Mouse (Mus musculus): ENCODE data around the gene Lgmn. TPM values are rescaled to one million over a fixed set of nuclear protein-coding genes. Genes with fewer than 3 reads are reported as not detected.
A peak's percentile ranks its signal among the peaks of the same experiment; 100 is the strongest.

Gene Lgmn
- polyA plus RNA-seq, 2 experiments, result 36.3 to 59.7 TPM

- no peaks in the 10 kb centered on the region; the same call in 1 of the 2 replicates for H3K36me3 ChIP-seq (replicated peaks; ENCODE audit: control insufficient read depth, insufficient read depth, low read depth)
- no peak overlapping the region for H3K4me3 ChIP-seq (ENCODE audit: insufficient read depth in 1 of 2, low read depth in 2 of 2, low read length in 2 of 2)
- H3K9me3 ChIP-seq (ENCODE audit: control insufficient read depth, low read length), result no peaks in the 10 kb centered on the region
- no peak for DNase-seq (ENCODE audit: low read depth in 3 of 3, low spot score in 3 of 3)
- 42% methylated on average over 1 of the region's 1 CpGs for WGBS (ENCODE audit: insufficient replicate concordance)
- H3K9ac ChIP-seq (replicated peaks), result no peak overlapping the region
- TF ChIP-seq EP300 (IDR thresholded peaks at IDR 0.05; ENCODE audit: low read depth), result no peak
- TF ChIP-seq CTCF (IDR thresholded peaks at IDR 0.05; ENCODE audit: low read depth), result no peak
- H3K27ac ChIP-seq, result no peak overlapping the region
- no peak for ATAC-seq (ENCODE audit: insufficient read depth)
- peaks cover 0 to 14% of the 10 kb centered on the region in 2 experiments; a peak in 2 of 4 replicates for H3K4me1 ChIP-seq (replicated peaks; ENCODE audit: control insufficient read depth in 2 of 2, insufficient read depth in 2 of 2, low read length in 1 of 2)
- H3K27me3 ChIP-seq (ENCODE audit: control insufficient read depth, insufficient read depth, low read length), result no peaks in the 10 kb centered on the region
- H3K4me2 ChIP-seq (ENCODE audit: low read depth), result no peak overlapping the region
Measured at GRCm38 (mm10) chr12:102356781-102357180, 82.8 kb downstream of the Lgmn start.

GRCm38 (mm10) chr12:102355784-102356183, 83.8 kb downstream of the Lgmn start:
- H3K36me3 ChIP-seq (replicated peaks; ENCODE audit: control insufficient read depth, insufficient read depth, low read depth), result no peaks in the 10 kb centered on the region; the same call in 1 of the 2 replicates
- no peak overlapping the region; the same call in 1 of the 2 replicates for H3K4me2 ChIP-seq (ENCODE audit: low read depth)
- TF ChIP-seq EP300 (IDR thresholded peaks at IDR 0.05; ENCODE audit: low read depth), result no peak
- TF ChIP-seq CTCF (IDR thresholded peaks at IDR 0.05; ENCODE audit: low read depth), result no peak
- H3K27ac ChIP-seq, result no peak overlapping the region
- ATAC-seq (ENCODE audit: insufficient read depth), result no peak
- no peak overlapping the region; a peak in 1 of 4 replicates for H3K4me3 ChIP-seq (ENCODE audit: insufficient read depth in 1 of 2, low read depth in 2 of 2, low read length in 2 of 2)
- H3K4me1 ChIP-seq (replicated peaks; ENCODE audit: control insufficient read depth in 2 of 2, insufficient read depth in 2 of 2, low read length in 1 of 2), result peaks cover 0 to 17% of the 10 kb centered on the region in 2 experiments; a peak in 2 of 4 replicates
- no peak for DNase-seq (ENCODE audit: low read depth in 3 of 3, low spot score in 3 of 3)
- H3K27me3 ChIP-seq (ENCODE audit: control insufficient read depth, insufficient read depth, low read length), result no peaks in the 10 kb centered on the region
- H3K9ac ChIP-seq (replicated peaks), result no peak overlapping the region
- H3K9me3 ChIP-seq (ENCODE audit: control insufficient read depth, low read length), result no peaks in the 10 kb centered on the region

- Histone ChIP-seq H3K27ac (no peak overlapping the region), H3K4me3 (ENCODE audit: insufficient read depth in 1 of 2, low read depth in 2 of 2, low read length in 2 of 2) (peak overlapping the region; percentile 3 to 11; a peak in 2 of 4 replicates), H3K4me1 (replicated peaks; ENCODE audit: control insufficient read depth in 2 of 2, insufficient read depth in 2 of 2, low read length in 1 of 2) (peaks cover 0 to 17% of the 10 kb centered on the region in 2 experiments; a peak in 2 of 4 replicates), H3K9me3 (ENCODE audit: control insufficient read depth, low read length) (no peaks in the 10 kb centered on the region), H3K36me3 (replicated peaks; ENCODE audit: control insufficient read depth, insufficient read depth, low read depth) (no peaks in the 10 kb centered on the region; the same call in 1 of the 2 replicates), H3K4me2 (ENCODE audit: low read depth) (no peak overlapping the region), H3K9ac (replicated peaks) (no peak overlapping the region), H3K27me3 (ENCODE audit: control insufficient read depth, insufficient read depth, low read length) (no peaks in the 10 kb centered on the region)
- TF ChIP-seq CTCF (IDR thresholded peaks at IDR 0.05; ENCODE audit: low read depth) (no peak), EP300 (IDR thresholded peaks at IDR 0.05; ENCODE audit: low read depth) (no peak)
- 22% methylated on average over 10 of the region's 10 CpGs for WGBS (ENCODE audit: insufficient replicate concordance)
- no peak for DNase-seq (ENCODE audit: low read depth in 3 of 3, low spot score in 3 of 3)
- peak; percentile 39; the same call in 1 of the 2 replicates for ATAC-seq (ENCODE audit: insufficient read depth)
Measured at GRCm38 (mm10) chr12:102354126-102354984, 85.3 kb downstream of the Lgmn start.

GRCm38 (mm10) chr12:102350997-102351396, 88.6 kb downstream of the Lgmn start:
- DNase-seq (ENCODE audit: low read depth in 3 of 3, low spot score in 3 of 3), result no peak
- 42% methylated on average over 1 of the region's 1 CpGs for WGBS (ENCODE audit: insufficient replicate concordance)
- no peaks in the 10 kb centered on the region for H3K27me3 ChIP-seq (ENCODE audit: control insufficient read depth, insufficient read depth, low read length)
- H3K4me2 ChIP-seq (ENCODE audit: low read depth), result no peak overlapping the region
- no peaks in the 10 kb centered on the region; the same call in 1 of the 2 replicates for H3K36me3 ChIP-seq (replicated peaks; ENCODE audit: control insufficient read depth, insufficient read depth, low read depth)
- no peak for ATAC-seq (ENCODE audit: insufficient read depth)
- H3K9me3 ChIP-seq (ENCODE audit: control insufficient read depth, low read length), result no peaks in the 10 kb centered on the region
- peaks cover 0 to 13% of the 10 kb centered on the region in 2 experiments; a peak in 2 of 4 replicates for H3K4me1 ChIP-seq (replicated peaks; ENCODE audit: control insufficient read depth in 2 of 2, insufficient read depth in 2 of 2, low read length in 1 of 2)
- H3K4me3 ChIP-seq (ENCODE audit: insufficient read depth in 1 of 2, low read depth in 2 of 2, low read length in 2 of 2), result no peak overlapping the region
- no peak for TF ChIP-seq CTCF (IDR thresholded peaks at IDR 0.05; ENCODE audit: low read depth)
- H3K9ac ChIP-seq (replicated peaks), result no peak overlapping the region
- H3K27ac ChIP-seq, result no peak overlapping the region

GRCm38 (mm10) chr12:102348447-102348846, 91.2 kb downstream of the Lgmn start:
- WGBS (ENCODE audit: insufficient replicate concordance), result 73% methylated on average over 6 of the region's 6 CpGs
- DNase-seq (ENCODE audit: low read depth in 3 of 3, low spot score in 3 of 3) (no peak), ATAC-seq (ENCODE audit: insufficient read depth) (no peak)

More at GRCm38 (mm10) chr12:102348447-102348846, 91.2 kb downstream of the Lgmn start:
- no peak overlapping the region for H3K9ac ChIP-seq (replicated peaks)
- H3K4me1 ChIP-seq (replicated peaks; ENCODE audit: control insufficient read depth in 2 of 2, insufficient read depth in 2 of 2, low read length in 1 of 2), result 0 out of 4 replicates have a peak, but pooled peaks cover 0 to 3% of the 10 kb centered on the region in 2 experiments
- no peak overlapping the region for H3K4me3 ChIP-seq (ENCODE audit: insufficient read depth in 1 of 2, low read depth in 2 of 2, low read length in 2 of 2)
- no peaks in the 10 kb centered on the region for H3K27me3 ChIP-seq (ENCODE audit: control insufficient read depth, insufficient read depth, low read length)
- H3K27ac ChIP-seq, result no peak overlapping the region
- H3K4me2 ChIP-seq (ENCODE audit: low read depth), result no peak overlapping the region
- no peaks in the 10 kb centered on the region for H3K9me3 ChIP-seq (ENCODE audit: control insufficient read depth, low read length)
- H3K36me3 ChIP-seq (replicated peaks; ENCODE audit: control insufficient read depth, insufficient read depth, low read depth), result no peaks in the 10 kb centered on the region; the same call in 1 of the 2 replicates
- no peak for TF ChIP-seq CTCF (IDR thresholded peaks at IDR 0.05; ENCODE audit: low read depth)
- no peak for TF ChIP-seq EP300 (IDR thresholded peaks at IDR 0.05; ENCODE audit: low read depth)

Measured in liver, embryonic 14.5 days (tissue).